Mouse (Mus musculus): ENCODE measurements around the gene Sdc1. TPM values are rescaled to one million over a fixed set of nuclear protein-coding genes. Genes with fewer than 3 reads are reported as not detected.

Gene Sdc1
- total and polyA plus RNA-seq, 2 experiments from 2014 or later: 22.5 to 39.8 TPM

DNA sequence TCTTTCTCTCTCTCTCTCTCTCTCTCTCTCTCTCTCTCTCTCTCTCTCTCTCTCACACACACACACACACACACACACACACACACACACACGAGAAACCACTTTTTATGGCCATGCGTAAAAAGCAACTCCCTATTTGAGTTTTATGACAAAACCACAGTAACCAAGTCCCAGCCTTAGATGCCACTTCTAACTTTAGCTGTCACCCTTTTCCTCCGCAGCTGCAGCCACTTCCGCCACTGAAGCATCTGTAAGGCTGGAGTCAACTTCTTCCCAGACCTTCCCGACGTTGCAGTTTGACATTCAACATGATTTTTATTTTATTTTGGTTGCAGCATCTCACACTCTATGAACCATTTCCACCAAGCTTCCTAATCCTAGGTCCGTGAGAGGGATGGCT lies 71.6 kb downstream of the Sdc1 start:
- ATAC-seq (ENCODE audit: insufficient read depth, low read depth): no peak
- no peaks in the 10 kb centered on the region for H3K27me3 ChIP-seq (ENCODE audit: control insufficient read depth, insufficient read depth, low read length)
- 70% methylated on average over 7 of the region's 7 CpGs for WGBS

More for the DNA sequence above, 71.6 kb downstream of the Sdc1 start:
- no peaks in the 10 kb centered on the region for H3K4me1 ChIP-seq (ENCODE audit: control insufficient read depth, insufficient read depth)
- DNase-seq (ENCODE audit: low spot score): no peak
- H3K4me2 ChIP-seq (ENCODE audit: low read depth, low read length): no peak overlapping the region
- H3K27ac ChIP-seq (ENCODE audit: low read depth): no peak overlapping the region
- no peaks in the 10 kb centered on the region for H3K9me3 ChIP-seq (replicated peaks; ENCODE audit: control insufficient read depth, low read length)
- no peak overlapping the region for H3K9ac ChIP-seq (replicated peaks; ENCODE audit: low read depth, low read length)
- no peaks in the 10 kb centered on the region for H3K36me3 ChIP-seq (replicated peaks; ENCODE audit: control insufficient read depth, insufficient read depth, low read length)
- no peak overlapping the region for H3K4me3 ChIP-seq (ENCODE audit: low read depth, low read length)
- TF ChIP-seq CTCF (IDR thresholded peaks at IDR 0.05; ENCODE audit: low read depth) (no peak), EP300 (IDR thresholded peaks at IDR 0.05; ENCODE audit: low read depth) (no peak)

Other genes starting within 250 kb of the Sdc1 start
- gene Slc7a15, start 172.3 kb upstream of the Sdc1 start, total RNA-seq (2014; rRNA removed; ENCODE audit: low replicate concordance): not detected in 2 replicates
- 0.05 TPM in 1 of 2 replicates, not detected in the other for gene Slc7a15, start 172.3 kb upstream of the Sdc1 start, polyA plus RNA-seq (2015; fragmentation: Nextera tagmentation; extraction: Ambion mirVana)
- 100 TPM in 2 replicates for gene Pum2, start 97.2 kb upstream of the Sdc1 start, total RNA-seq (2014; rRNA removed; ENCODE audit: low replicate concordance)
- gene Pum2, start 97.2 kb upstream of the Sdc1 start, polyA plus RNA-seq (2015; fragmentation: Nextera tagmentation; extraction: Ambion mirVana): 18.6 and 20.9 TPM in 2 replicates
- 365 and 397 TPM in 2 replicates for gene Laptm4a, start 150.3 kb downstream of the Sdc1 start, total RNA-seq (2014; rRNA removed; ENCODE audit: low replicate concordance)
- gene Laptm4a, start 150.3 kb downstream of the Sdc1 start, polyA plus RNA-seq (2015; fragmentation: Nextera tagmentation; extraction: Ambion mirVana): 356 and 358 TPM in 2 replicates
- gene Matn3, start 176.6 kb downstream of the Sdc1 start, total RNA-seq (2014; rRNA removed; ENCODE audit: low replicate concordance): 0.12 TPM in 1 of 2 replicates, not detected in the other
- 0.05 and 0.07 TPM in 2 replicates for gene Matn3, start 176.6 kb downstream of the Sdc1 start, polyA plus RNA-seq (2015; fragmentation: Nextera tagmentation; extraction: Ambion mirVana)
- gene Wdr35, start 202.6 kb downstream of the Sdc1 start, total RNA-seq (2014; rRNA removed; ENCODE audit: low replicate concordance): 5.5 and 11.1 TPM in 2 replicates
- gene Wdr35, start 202.6 kb downstream of the Sdc1 start, polyA plus RNA-seq (2015; fragmentation: Nextera tagmentation; extraction: Ambion mirVana): 6.3 and 7.9 TPM in 2 replicates

All from heart, postnatal 0 days (tissue).